Mouse (Mus musculus): Measurements from ENCODE around the gene Slpi. TPM values are rescaled to one million over a fixed set of nuclear protein-coding genes. Genes with fewer than 3 reads are reported as not detected.

The Slpi gene
- polyA plus RNA-seq, 1 experiment from 2014 or later: 2.4 TPM

GRCm38 (mm10) chr2:164396076-164396475 lies 7.2 kb upstream of the Slpi start:
- WGBS: 93% methylated on average over 7 of the region's 7 CpGs
- no peak overlapping the region for H3K4me2 ChIP-seq
- H3K4me3 ChIP-seq (replicated peaks): no peak overlapping the region
- H3K27ac ChIP-seq: no peak overlapping the region
- no peak overlapping the region for H3K9ac ChIP-seq
- ATAC-seq (replicated peaks; ENCODE audit: low FRiP score): no peak
- H3K4me1 ChIP-seq: peaks cover 10% of the 10 kb centered on the region
- peaks cover 4% of the 10 kb centered on the region for H3K9me3 ChIP-seq (replicated peaks)
- H3K27me3 ChIP-seq: peaks cover 44% of the 10 kb centered on the region
- H3K36me3 ChIP-seq: no peaks in the 10 kb centered on the region

- H3K4me3 ChIP-seq (replicated peaks): no peak overlapping the region
- 85% methylated on average over 29 of the region's 29 CpGs for WGBS
- H3K36me3 ChIP-seq: no peaks in the 10 kb centered on the region
- H3K4me1 ChIP-seq: peaks cover 12% of the 10 kb centered on the region
- no peak overlapping the region for H3K4me2 ChIP-seq
- no peak for ATAC-seq (replicated peaks; ENCODE audit: low FRiP score)
- peaks cover 4% of the 10 kb centered on the region for H3K9me3 ChIP-seq (replicated peaks)
- peaks cover 47% of the 10 kb centered on the region for H3K27me3 ChIP-seq
- no peak overlapping the region for H3K9ac ChIP-seq
- no peak overlapping the region for H3K27ac ChIP-seq
Measured at GRCm38 (mm10) chr2:164393126-164393525, 4.2 kb upstream of the Slpi start.

- WGBS: 1% methylated on average over 30 of the region's 30 CpGs
- Histone ChIP-seq H3K4me3 (replicated peaks) (peak overlapping the region; percentile 48), H3K27me3 (peaks cover 63% of the 10 kb centered on the region), H3K27ac (no peak overlapping the region), H3K4me1 (peaks cover 27% of the 10 kb centered on the region), H3K9me3 (replicated peaks) (no peaks in the 10 kb centered on the region), H3K4me2 (peak overlapping the region; percentile 86), H3K9ac (0 out of 2 replicates have a peak overlapping the region, but pooled peaks have one; percentile 29), H3K36me3 (no peaks in the 10 kb centered on the region)
- peak; percentile 75 for ATAC-seq (replicated peaks; ENCODE audit: low FRiP score)
Measured at GRCm38 (mm10) chr2:164389499-164389898, 604 bp upstream of the Slpi start.

GRCm38 (mm10) chr2:164386953-164387352 lies 1.9 kb downstream of the Slpi start:
- Histone ChIP-seq H3K4me3 (replicated peaks) (no peak overlapping the region), H3K36me3 (no peaks in the 10 kb centered on the region), H3K9me3 (replicated peaks) (no peaks in the 10 kb centered on the region), H3K27me3 (peaks cover 56% of the 10 kb centered on the region), H3K4me2 (peak overlapping the region; percentile 25; the same call in 1 of the 2 replicates), H3K4me1 (peaks cover 27% of the 10 kb centered on the region), H3K27ac (no peak overlapping the region), H3K9ac (no peak overlapping the region)
- WGBS: 13% methylated on average over 8 of the region's 8 CpGs
- no peak for ATAC-seq (replicated peaks; ENCODE audit: low FRiP score)

- ATAC-seq (replicated peaks; ENCODE audit: low FRiP score): 0 out of 2 replicates have a peak, but pooled peaks have one; percentile 22
- H3K27ac ChIP-seq: no peak overlapping the region
- peaks cover 52% of the 10 kb centered on the region for H3K27me3 ChIP-seq
- 16% methylated on average over 18 of the region's 18 CpGs for WGBS
- no peak overlapping the region for H3K9ac ChIP-seq
- H3K4me2 ChIP-seq: peak overlapping the region; percentile 25
- no peaks in the 10 kb centered on the region for H3K36me3 ChIP-seq
- H3K4me1 ChIP-seq: peaks cover 27% of the 10 kb centered on the region
- no peaks in the 10 kb centered on the region for H3K9me3 ChIP-seq (replicated peaks)
- H3K4me3 ChIP-seq (replicated peaks): no peak overlapping the region
Measured at GRCm38 (mm10) chr2:164385927-164386763, 2.8 kb downstream of the Slpi start.

- ATAC-seq (replicated peaks; ENCODE audit: low FRiP score): no peak
- H3K4me3 ChIP-seq (replicated peaks): no peak overlapping the region
- H3K27me3 ChIP-seq: peaks cover 30% of the 10 kb centered on the region
- H3K4me2 ChIP-seq: no peak overlapping the region
- H3K36me3 ChIP-seq: no peaks in the 10 kb centered on the region
- H3K9me3 ChIP-seq (replicated peaks): no peaks in the 10 kb centered on the region
- H3K9ac ChIP-seq: no peak overlapping the region
- 54% methylated on average over 11 of the region's 11 CpGs for WGBS
- peaks cover 17% of the 10 kb centered on the region for H3K4me1 ChIP-seq
- H3K27ac ChIP-seq: no peak overlapping the region
Measured at GRCm38 (mm10) chr2:164383656-164384399, 5.1 kb downstream of the Slpi start.

GRCm38 (mm10) chr2:164382971-164383370 lies 5.9 kb downstream of the Slpi start:
- Histone ChIP-seq H3K4me3 (replicated peaks) (no peak overlapping the region), H3K4me2 (no peak overlapping the region), H3K9me3 (replicated peaks) (no peaks in the 10 kb centered on the region), H3K36me3 (no peaks in the 10 kb centered on the region), H3K27ac (no peak overlapping the region), H3K27me3 (peaks cover 22% of the 10 kb centered on the region), H3K9ac (no peak overlapping the region), H3K4me1 (peaks cover 16% of the 10 kb centered on the region; the same call in 1 of the 2 replicates)
- WGBS: 84% methylated on average over 3 of the region's 3 CpGs
- ATAC-seq (replicated peaks; ENCODE audit: low FRiP score): no peak

- ATAC-seq (replicated peaks; ENCODE audit: low FRiP score): no peak
- WGBS: 82% methylated on average over 8 of the region's 8 CpGs
- no peak overlapping the region for H3K27ac ChIP-seq
- H3K9ac ChIP-seq: no peak overlapping the region
- no peaks in the 10 kb centered on the region for H3K9me3 ChIP-seq (replicated peaks)
- no peaks in the 10 kb centered on the region for H3K36me3 ChIP-seq
- H3K4me1 ChIP-seq: peaks cover 11% of the 10 kb centered on the region; the same call in 1 of the 2 replicates
- peaks cover 9% of the 10 kb centered on the region for H3K27me3 ChIP-seq
- no peak overlapping the region for H3K4me2 ChIP-seq
- H3K4me3 ChIP-seq (replicated peaks): no peak overlapping the region
Measured at GRCm38 (mm10) chr2:164381726-164382125, 7.2 kb downstream of the Slpi start.

- ATAC-seq (replicated peaks; ENCODE audit: low FRiP score): no peak
- 79% methylated on average over 15 of the region's 15 CpGs for WGBS
- Histone ChIP-seq H3K4me1 (no peaks in the 10 kb centered on the region), H3K9ac (no peak overlapping the region), H3K27ac (no peak overlapping the region), H3K4me2 (no peak overlapping the region), H3K4me3 (replicated peaks) (no peak overlapping the region), H3K9me3 (replicated peaks) (no peaks in the 10 kb centered on the region), H3K27me3 (no peaks in the 10 kb centered on the region), H3K36me3 (no peaks in the 10 kb centered on the region)
Measured at GRCm38 (mm10) chr2:164377478-164378426, 11.1 kb downstream of the Slpi start.

- Histone ChIP-seq H3K4me1 (no peaks in the 10 kb centered on the region), H3K4me3 (replicated peaks) (no peak overlapping the region), H3K27me3 (no peaks in the 10 kb centered on the region), H3K9ac (no peak overlapping the region), H3K36me3 (no peaks in the 10 kb centered on the region), H3K9me3 (replicated peaks) (no peaks in the 10 kb centered on the region), H3K4me2 (no peak overlapping the region), H3K27ac (no peak overlapping the region)
- ATAC-seq (replicated peaks; ENCODE audit: low FRiP score): no peak
- WGBS: 37% methylated on average over 4 of the region's 4 CpGs
Measured at GRCm38 (mm10) chr2:164373187-164373586, 15.7 kb downstream of the Slpi start.

- H3K4me3 ChIP-seq (replicated peaks): no peak overlapping the region
- no peak for ATAC-seq (replicated peaks; ENCODE audit: low FRiP score)
- no peaks in the 10 kb centered on the region for H3K27me3 ChIP-seq
- H3K4me1 ChIP-seq: no peaks in the 10 kb centered on the region
- H3K9ac ChIP-seq: no peak overlapping the region
- no peak overlapping the region for H3K27ac ChIP-seq
- H3K4me2 ChIP-seq: no peak overlapping the region
- H3K36me3 ChIP-seq: no peaks in the 10 kb centered on the region
- H3K9me3 ChIP-seq (replicated peaks): no peaks in the 10 kb centered on the region
- 15% methylated on average over 3 of the region's 3 CpGs for WGBS
Measured at GRCm38 (mm10) chr2:164372408-164373053, 16.4 kb downstream of the Slpi start.

All from kidney, embryonic 15.5 days (tissue).